Mouse (Mus musculus): ENCODE data around the gene Islr. TPM values are rescaled to one million over a fixed set of nuclear protein-coding genes. Genes with fewer than 3 reads are reported as not detected.

Islr gene
- polyA plus RNA-seq, 1 experiment from 2014 or later: 48.6 TPM

GRCm38 (mm10) chr9:58200270-58201090, 3.6 kb downstream of the Islr start:
- Histone ChIP-seq H3K9ac (ENCODE audit: low read depth, low read length) (no peak overlapping the region), H3K27ac (ENCODE audit: low read depth, low read length) (no peak overlapping the region), H3K4me1 (ENCODE audit: control insufficient read depth, insufficient read depth, low read length) (peaks cover 44% of the 10 kb centered on the region), H3K27me3 (ENCODE audit: control insufficient read depth, insufficient read depth, low read length) (peaks cover 87% of the 10 kb centered on the region), H3K4me2 (replicated peaks; ENCODE audit: low read depth, low read length) (no peak overlapping the region), H3K4me3 (ENCODE audit: low read length) (no peak overlapping the region), H3K9me3 (ENCODE audit: control insufficient read depth, low read length) (no peaks in the 10 kb centered on the region), H3K36me3 (ENCODE audit: control insufficient read depth, insufficient read depth, low read length) (no peaks in the 10 kb centered on the region)
- no peak for ATAC-seq (ENCODE audit: low FRiP score, low TSS enrichment)
- WGBS: 11% methylated on average over 11 of the region's 11 CpGs

- WGBS: 2% methylated on average over 41 of the region's 41 CpGs
- H3K27me3 ChIP-seq (ENCODE audit: control insufficient read depth, insufficient read depth, low read length): peaks cover 94% of the 10 kb centered on the region
- H3K9me3 ChIP-seq (ENCODE audit: control insufficient read depth, low read length): no peaks in the 10 kb centered on the region
- ATAC-seq (ENCODE audit: low FRiP score, low TSS enrichment): no peak
- H3K9ac ChIP-seq (ENCODE audit: low read depth, low read length): no peak overlapping the region
- peaks cover 44% of the 10 kb centered on the region for H3K4me1 ChIP-seq (ENCODE audit: control insufficient read depth, insufficient read depth, low read length)
- H3K36me3 ChIP-seq (ENCODE audit: control insufficient read depth, insufficient read depth, low read length): no peaks in the 10 kb centered on the region
- H3K4me3 ChIP-seq (ENCODE audit: low read length): peak overlapping the region; percentile 32
- H3K4me2 ChIP-seq (replicated peaks; ENCODE audit: low read depth, low read length): peak overlapping the region; percentile 46
- no peak overlapping the region for H3K27ac ChIP-seq (ENCODE audit: low read depth, low read length)
These were observed 4.5 kb downstream of the Islr start for GRCm38 (mm10) chr9:58199381-58200269.

- Histone ChIP-seq H3K4me3 (ENCODE audit: low read length) (peak overlapping the region; percentile 32), H3K9ac (ENCODE audit: low read depth, low read length) (no peak overlapping the region), H3K27ac (ENCODE audit: low read depth, low read length) (no peak overlapping the region), H3K4me2 (replicated peaks; ENCODE audit: low read depth, low read length) (peak overlapping the region; percentile 46), H3K9me3 (ENCODE audit: control insufficient read depth, low read length) (no peaks in the 10 kb centered on the region), H3K27me3 (ENCODE audit: control insufficient read depth, insufficient read depth, low read length) (peaks cover 97% of the 10 kb centered on the region), H3K36me3 (ENCODE audit: control insufficient read depth, insufficient read depth, low read length) (no peaks in the 10 kb centered on the region), H3K4me1 (ENCODE audit: control insufficient read depth, insufficient read depth, low read length) (peaks cover 44% of the 10 kb centered on the region)
- WGBS: 1% methylated on average over 38 of the region's 38 CpGs
- ATAC-seq (ENCODE audit: low FRiP score, low TSS enrichment): no peak
These were observed 5.2 kb downstream of the Islr start for GRCm38 (mm10) chr9:58198801-58199371.

- Histone ChIP-seq H3K4me2 (replicated peaks; ENCODE audit: low read depth, low read length) (peak overlapping the region; percentile 46), H3K4me3 (ENCODE audit: low read length) (peak overlapping the region; percentile 32), H3K36me3 (ENCODE audit: control insufficient read depth, insufficient read depth, low read length) (no peaks in the 10 kb centered on the region), H3K9me3 (ENCODE audit: control insufficient read depth, low read length) (no peaks in the 10 kb centered on the region), H3K27me3 (ENCODE audit: control insufficient read depth, insufficient read depth, low read length) (peaks cover 89% of the 10 kb centered on the region), H3K9ac (ENCODE audit: low read depth, low read length) (no peak overlapping the region; the same call in 1 of the 2 replicates), H3K4me1 (ENCODE audit: control insufficient read depth, insufficient read depth, low read length) (peaks cover 40% of the 10 kb centered on the region), H3K27ac (ENCODE audit: low read depth, low read length) (no peak overlapping the region)
- WGBS: under 1% methylated on average over 58 of the region's 58 CpGs
- peak; percentile 41; the same call in 1 of the 2 replicates for ATAC-seq (ENCODE audit: low FRiP score, low TSS enrichment)
These were observed 6.1 kb downstream of the Islr start for GRCm38 (mm10) chr9:58197781-58198701.

GRCm38 (mm10) chr9:58196610-58197567, 7.2 kb downstream of the Islr start:
- Histone ChIP-seq H3K4me3 (ENCODE audit: low read length) (peak overlapping the region; percentile 32), H3K9ac (ENCODE audit: low read depth, low read length) (no peak overlapping the region), H3K4me1 (ENCODE audit: control insufficient read depth, insufficient read depth, low read length) (peaks cover 40% of the 10 kb centered on the region), H3K27me3 (ENCODE audit: control insufficient read depth, insufficient read depth, low read length) (peaks cover 77% of the 10 kb centered on the region), H3K4me2 (replicated peaks; ENCODE audit: low read depth, low read length) (peak overlapping the region; percentile 46; the same call in 1 of the 2 replicates), H3K36me3 (ENCODE audit: control insufficient read depth, insufficient read depth, low read length) (no peaks in the 10 kb centered on the region), H3K27ac (ENCODE audit: low read depth, low read length) (no peak overlapping the region), H3K9me3 (ENCODE audit: control insufficient read depth, low read length) (no peaks in the 10 kb centered on the region)
- 4% methylated on average over 46 of the region's 46 CpGs for WGBS
- ATAC-seq (ENCODE audit: low FRiP score, low TSS enrichment): no peak

- no peak for ATAC-seq (ENCODE audit: low FRiP score, low TSS enrichment)
- H3K27ac ChIP-seq (ENCODE audit: low read depth, low read length): no peak overlapping the region
These were observed 8.0 kb downstream of the Islr start for GRCm38 (mm10) chr9:58196141-58196540.

GRCm38 (mm10) chr9:58195671-58196070, 8.4 kb downstream of the Islr start:
- peaks cover 36% of the 10 kb centered on the region for H3K4me1 ChIP-seq (ENCODE audit: control insufficient read depth, insufficient read depth, low read length)
- H3K4me2 ChIP-seq (replicated peaks; ENCODE audit: low read depth, low read length): no peak overlapping the region
- no peak overlapping the region for H3K27ac ChIP-seq (ENCODE audit: low read depth, low read length)
- 15% methylated on average over 1 of the region's 1 CpGs for WGBS
- no peak overlapping the region for H3K9ac ChIP-seq (ENCODE audit: low read depth, low read length)
- H3K9me3 ChIP-seq (ENCODE audit: control insufficient read depth, low read length): no peaks in the 10 kb centered on the region
- no peak overlapping the region for H3K4me3 ChIP-seq (ENCODE audit: low read length)
- no peaks in the 10 kb centered on the region for H3K36me3 ChIP-seq (ENCODE audit: control insufficient read depth, insufficient read depth, low read length)
- H3K27me3 ChIP-seq (ENCODE audit: control insufficient read depth, insufficient read depth, low read length): peaks cover 68% of the 10 kb centered on the region
- no peak for ATAC-seq (ENCODE audit: low FRiP score, low TSS enrichment)

More at GRCm38 (mm10) chr9:58196141-58196540, 8.0 kb downstream of the Islr start:
- peaks cover 70% of the 10 kb centered on the region for H3K27me3 ChIP-seq (ENCODE audit: control insufficient read depth, insufficient read depth, low read length)
- H3K36me3 ChIP-seq (ENCODE audit: control insufficient read depth, insufficient read depth, low read length): no peaks in the 10 kb centered on the region
- H3K4me1 ChIP-seq (ENCODE audit: control insufficient read depth, insufficient read depth, low read length): peaks cover 36% of the 10 kb centered on the region
- peak overlapping the region; percentile 20; the same call in 1 of the 2 replicates for H3K4me3 ChIP-seq (ENCODE audit: low read length)
- 3% methylated on average over 14 of the region's 14 CpGs for WGBS
- peak overlapping the region; percentile 22; the same call in 1 of the 2 replicates for H3K4me2 ChIP-seq (replicated peaks; ENCODE audit: low read depth, low read length)
- no peaks in the 10 kb centered on the region for H3K9me3 ChIP-seq (ENCODE audit: control insufficient read depth, low read length)
- no peak overlapping the region for H3K9ac ChIP-seq (ENCODE audit: low read depth, low read length)

All from kidney, embryonic 14.5 days (tissue).